Mouse (Mus musculus): Measurements from ENCODE around the gene Pitpnc1. TPM values are rescaled to one million over a fixed set of nuclear protein-coding genes. Genes with fewer than 3 reads are reported as not detected.
"Not testable (repeated sequence)": the region's sequence is repeated elsewhere in the genome, so short reads cannot be mapped to it uniquely, and the experiment has no call there.

Pitpnc1 gene
- 39.4 and 40.5 TPM in 2 replicates for polyA plus RNA-seq (2015; fragmentation: Nextera tagmentation; extraction: Ambion mirVana)

GRCm38 (mm10) chr11:107470521-107471041 lies at the start of gene Pitpnc1:
TSS of gene Pitpnc1 (minus strand) at chr11:107470699.
- no peaks in the 10 kb centered on the region for H3K27me3 ChIP-seq
- no peaks in the 10 kb centered on the region for H3K9me3 ChIP-seq
- peak within 1 kb of the TSS; percentile 94 for H3K9ac ChIP-seq
- peak; percentile 84 for ATAC-seq (ENCODE audit: low FRiP score, low read depth)
- H3K36me3 ChIP-seq = no peaks in the 10 kb centered on the region
- peak within 1 kb of the TSS; percentile 76 for H3K4me2 ChIP-seq (replicated peaks)
- peak within 1 kb of the TSS; percentile 85 for H3K4me3 ChIP-seq
- under 1% methylated on average over 37 of the region's 37 CpGs for WGBS
- H3K27ac ChIP-seq = peak within 1 kb of the TSS; percentile 96
- peaks cover 43% of the 10 kb centered on the region for H3K4me1 ChIP-seq

DNA sequence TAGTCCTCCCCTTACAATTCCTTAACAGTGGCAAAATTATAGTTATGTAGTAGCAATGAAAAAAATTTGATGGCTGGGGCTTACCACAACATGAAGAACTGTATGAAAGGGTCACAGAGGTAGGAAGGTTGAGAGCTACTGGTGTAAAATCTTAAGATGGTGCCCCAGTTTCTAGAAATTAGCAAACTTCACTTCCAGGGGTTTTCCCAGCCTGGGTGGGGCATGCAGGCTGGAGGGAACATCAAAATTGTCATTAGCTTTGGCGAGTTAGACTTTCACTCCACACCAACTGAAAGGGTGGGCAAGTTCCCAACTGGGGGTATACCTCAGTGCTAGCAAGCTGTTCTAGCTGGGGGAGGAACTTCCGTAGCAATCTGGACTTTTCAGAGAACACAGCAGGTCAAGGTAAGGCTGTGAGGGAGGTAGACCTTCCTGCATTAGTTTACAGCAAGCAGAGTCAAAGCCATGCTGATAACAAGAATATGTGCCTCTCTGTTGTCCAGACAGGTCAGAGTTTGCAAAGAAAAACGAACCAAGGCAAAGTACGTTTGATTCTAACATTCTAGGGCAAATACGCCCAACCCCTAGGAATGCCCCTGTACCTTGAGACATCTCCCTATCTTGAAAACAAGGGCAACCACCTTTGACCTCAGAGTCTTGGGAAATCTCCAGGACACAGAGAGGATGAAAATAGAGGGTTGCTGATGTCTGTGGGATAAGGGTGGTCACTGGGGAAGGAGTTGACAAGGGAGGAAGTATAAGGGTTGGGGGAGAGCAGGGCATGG lies 48.3 kb upstream of the Pitpnc1 start:
- Histone ChIP-seq H3K4me1 (no peaks in the 10 kb centered on the region), H3K4me3 (no peak overlapping the region), H3K27me3 (no peaks in the 10 kb centered on the region), H3K9me3 (no peaks in the 10 kb centered on the region), H3K9ac (no peak overlapping the region), H3K4me2 (replicated peaks) (no peak overlapping the region), H3K36me3 (no peaks in the 10 kb centered on the region), H3K27ac (no peak overlapping the region)
- ATAC-seq (ENCODE audit: low FRiP score, low read depth) = no peak
- WGBS = 80% methylated on average over 5 of the region's 5 CpGs

GRCm38 (mm10) chr11:107516387-107516786 lies 45.9 kb upstream of the Pitpnc1 start:
- Histone ChIP-seq H3K4me1 (peaks cover 6% of the 10 kb centered on the region), H3K9me3 (no peaks in the 10 kb centered on the region), H3K4me3 (no peak overlapping the region), H3K4me2 (replicated peaks) (no peak overlapping the region), H3K9ac (no peak overlapping the region), H3K27me3 (no peaks in the 10 kb centered on the region), H3K36me3 (no peaks in the 10 kb centered on the region), H3K27ac (no peak overlapping the region)
- WGBS = 89% methylated on average over 2 of the region's 2 CpGs
- ATAC-seq (ENCODE audit: low FRiP score, low read depth) = no peak

DNA sequence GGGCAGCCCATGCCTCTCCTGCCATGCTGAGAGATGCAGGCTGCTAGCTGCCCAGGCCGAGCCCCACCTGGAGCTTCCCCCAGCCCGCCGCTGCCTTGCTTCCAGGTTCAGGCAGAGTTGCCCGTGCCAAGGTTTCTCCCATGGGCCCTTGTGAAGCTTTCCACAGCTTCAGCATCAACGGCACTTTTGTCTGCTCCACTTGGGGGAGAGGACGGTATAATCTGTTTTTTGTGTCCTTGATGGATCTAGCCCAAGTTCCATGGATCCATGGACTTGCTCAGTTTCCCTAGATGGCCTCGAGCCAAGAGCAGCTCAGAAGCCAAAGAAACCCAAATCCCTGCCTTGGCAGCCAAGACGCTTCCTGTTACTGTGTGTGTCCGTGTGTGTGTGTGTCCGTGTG lies 42.5 kb upstream of the Pitpnc1 start:
- H3K4me2 ChIP-seq (replicated peaks) = no peak overlapping the region
- H3K4me3 ChIP-seq = no peak overlapping the region
- H3K27ac ChIP-seq = no peak overlapping the region
- 62% methylated on average over 10 of the region's 10 CpGs for WGBS
- H3K9me3 ChIP-seq = 0 out of 2 replicates have a peak, but pooled peaks cover 5% of the 10 kb centered on the region
- peaks cover 22% of the 10 kb centered on the region for H3K4me1 ChIP-seq
- H3K36me3 ChIP-seq = no peaks in the 10 kb centered on the region
- peaks cover 5% of the 10 kb centered on the region; the same call in 1 of the 2 replicates for H3K27me3 ChIP-seq
- ATAC-seq (ENCODE audit: low FRiP score, low read depth) = 0 out of 2 replicates have a peak, but pooled peaks have one; percentile 25
- no peak overlapping the region for H3K9ac ChIP-seq

DNA sequence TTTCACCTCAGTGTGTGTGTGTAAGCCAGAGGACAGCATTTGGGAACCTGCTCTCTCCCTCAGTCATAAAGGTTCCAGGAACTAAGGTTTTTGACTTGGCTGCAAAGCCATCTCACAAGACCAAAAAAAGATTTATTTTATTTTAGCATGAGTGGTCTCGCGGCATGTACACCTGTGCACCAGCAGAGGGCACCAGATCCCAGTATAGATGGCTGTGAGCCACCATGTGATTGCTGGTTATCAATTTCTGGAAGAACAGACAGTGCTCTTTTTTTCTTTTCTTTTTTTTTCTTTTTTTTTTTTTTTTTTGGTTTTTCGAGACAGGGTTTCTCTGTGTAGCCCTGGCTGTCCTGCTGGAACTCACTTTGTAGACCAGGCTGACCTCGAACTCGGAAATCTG lies 41.5 kb upstream of the Pitpnc1 start:
- not testable (repeated sequence) for H3K27me3 ChIP-seq; H3K9me3 ChIP-seq; H3K9ac ChIP-seq; H3K27ac ChIP-seq; ATAC-seq (ENCODE audit: low FRiP score, low read depth); H3K4me3 ChIP-seq; H3K36me3 ChIP-seq; H3K4me2 ChIP-seq (replicated peaks)
- 41% methylated on average over 5 of the region's 5 CpGs for WGBS
- peaks cover 22% of the 10 kb centered on the region for H3K4me1 ChIP-seq

DNA sequence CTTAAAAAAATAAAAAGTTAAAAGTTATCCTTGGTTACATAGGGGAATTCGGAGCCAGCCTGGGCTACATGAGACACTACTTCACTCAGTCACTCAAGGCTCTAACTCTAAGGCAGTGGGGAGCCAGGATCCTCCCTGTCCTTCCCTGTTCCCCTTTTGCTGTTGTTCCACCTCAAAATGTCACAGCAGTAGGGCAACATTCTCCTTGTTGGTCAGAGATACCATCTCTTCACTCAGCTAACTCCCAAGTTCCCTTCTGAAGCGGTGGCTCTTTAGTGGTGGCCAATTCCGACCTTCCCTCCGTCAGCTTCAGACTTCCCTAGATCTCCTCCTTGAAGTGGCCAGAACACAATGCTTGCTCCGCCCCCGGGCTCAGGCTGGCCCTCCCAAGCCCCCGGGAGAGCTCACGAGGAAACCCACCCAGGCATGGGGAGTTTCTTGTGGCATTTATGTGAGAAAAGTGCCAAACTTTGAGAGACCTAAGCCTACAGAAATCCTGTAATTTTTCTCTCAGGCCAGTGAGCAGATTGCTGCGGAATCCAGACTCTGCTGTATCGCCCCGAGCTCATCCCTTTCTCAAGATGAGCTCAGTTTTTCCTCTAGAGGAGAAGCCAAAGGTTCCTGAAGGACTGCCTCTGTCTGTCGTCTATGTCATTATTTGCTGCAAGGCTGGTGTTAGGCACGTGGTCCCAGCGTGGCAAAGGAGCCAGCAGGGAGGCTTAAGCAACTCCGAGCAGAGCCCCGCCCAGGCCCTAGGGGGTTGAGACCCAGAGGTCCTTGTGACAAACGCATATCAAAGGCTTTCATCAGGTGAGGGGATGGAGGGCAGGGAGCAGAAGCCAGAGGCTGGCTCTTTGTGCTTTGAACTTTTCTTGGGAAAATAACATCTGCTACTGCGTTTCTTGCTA lies 40.1 kb upstream of the Pitpnc1 start:
- peak overlapping the region; percentile 48 for H3K9ac ChIP-seq
- H3K9me3 ChIP-seq = 0 out of 2 replicates have a peak, but pooled peaks cover 5% of the 10 kb centered on the region
- H3K27me3 ChIP-seq = peaks cover 5% of the 10 kb centered on the region; the same call in 1 of the 2 replicates
- H3K4me1 ChIP-seq = peaks cover 22% of the 10 kb centered on the region
- H3K27ac ChIP-seq = no peak overlapping the region
- peak overlapping the region; percentile 48 for H3K4me2 ChIP-seq (replicated peaks)
- ATAC-seq (ENCODE audit: low FRiP score, low read depth) = no peak
- peak overlapping the region; percentile 2; the same call in 1 of the 2 replicates for H3K4me3 ChIP-seq
- WGBS = 5% methylated on average over 18 of the region's 18 CpGs
- H3K36me3 ChIP-seq = no peaks in the 10 kb centered on the region

GRCm38 (mm10) chr11:107509631-107510338 lies 39.3 kb upstream of the Pitpnc1 start:
- 17% methylated on average over 11 of the region's 11 CpGs for WGBS
- no peak overlapping the region for H3K4me3 ChIP-seq
- no peaks in the 10 kb centered on the region for H3K36me3 ChIP-seq
- H3K4me2 ChIP-seq (replicated peaks) = peak overlapping the region; percentile 25; the same call in 1 of the 2 replicates
- 0 out of 2 replicates have a peak, but pooled peaks cover 5% of the 10 kb centered on the region for H3K9me3 ChIP-seq
- H3K27ac ChIP-seq = no peak overlapping the region
- H3K27me3 ChIP-seq = peaks cover 5% of the 10 kb centered on the region; the same call in 1 of the 2 replicates
- no peak overlapping the region for H3K9ac ChIP-seq
- H3K4me1 ChIP-seq = peaks cover 22% of the 10 kb centered on the region
- no peak for ATAC-seq (ENCODE audit: low FRiP score, low read depth)

GRCm38 (mm10) chr11:107506260-107506659 lies 35.8 kb upstream of the Pitpnc1 start:
- Histone ChIP-seq H3K36me3 (no peaks in the 10 kb centered on the region), H3K4me1 (peaks cover 16% of the 10 kb centered on the region), H3K27me3 (peaks cover 5% of the 10 kb centered on the region; the same call in 1 of the 2 replicates), H3K4me3 (no peak overlapping the region), H3K27ac (no peak overlapping the region), H3K4me2 (replicated peaks) (no peak overlapping the region), H3K9me3 (0 out of 2 replicates have a peak, but pooled peaks cover 5% of the 10 kb centered on the region), H3K9ac (no peak overlapping the region)
- ATAC-seq (ENCODE audit: low FRiP score, low read depth) = no peak
- WGBS = 79% methylated on average over 1 of the region's 1 CpGs

DNA sequence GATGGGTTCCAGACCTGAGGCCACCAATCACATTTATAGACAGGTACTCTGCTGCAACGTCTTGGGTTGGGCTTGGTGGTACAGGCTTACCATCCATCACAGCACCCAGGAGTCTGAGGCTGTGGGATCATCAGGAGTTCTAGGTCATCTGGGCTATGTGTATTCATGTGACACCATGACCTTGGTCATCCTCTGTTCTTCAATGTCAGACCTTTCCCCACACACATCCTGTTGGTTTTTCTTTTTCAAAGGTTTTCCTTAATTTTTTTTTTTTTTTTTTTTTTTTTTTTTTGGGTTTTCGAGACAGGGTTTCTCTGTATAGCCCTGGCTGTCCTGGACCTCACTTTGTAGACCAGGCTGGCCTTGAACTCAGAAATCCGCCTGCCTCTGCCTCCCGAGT lies 33.9 kb upstream of the Pitpnc1 start:
- H3K36me3 ChIP-seq; H3K9ac ChIP-seq; H3K9me3 ChIP-seq; H3K27ac ChIP-seq; H3K4me1 ChIP-seq; ATAC-seq (ENCODE audit: low FRiP score, low read depth); H3K4me2 ChIP-seq (replicated peaks); H3K4me3 ChIP-seq; H3K27me3 ChIP-seq: not testable (repeated sequence)
- WGBS = 93% methylated on average over 3 of the region's 4 CpGs

GRCm38 (mm10) chr11:107502801-107503200 lies 32.3 kb upstream of the Pitpnc1 start:
- Histone ChIP-seq H3K4me1 (no peaks in the 10 kb centered on the region), H3K9me3 (no peaks in the 10 kb centered on the region), H3K4me2 (replicated peaks) (no peak overlapping the region), H3K27ac (no peak overlapping the region), H3K4me3 (no peak overlapping the region), H3K27me3 (no peaks in the 10 kb centered on the region), H3K36me3 (peaks cover 23% of the 10 kb centered on the region), H3K9ac (no peak overlapping the region)
- ATAC-seq (ENCODE audit: low FRiP score, low read depth) = no peak
- 85% methylated on average over 8 of the region's 8 CpGs for WGBS

- no peak for ATAC-seq (ENCODE audit: low FRiP score, low read depth)
- 97% methylated on average over 3 of the region's 3 CpGs for WGBS
These were observed 13.8 kb upstream of the Pitpnc1 start for GRCm38 (mm10) chr11:107484341-107484740.

More at GRCm38 (mm10) chr11:107484341-107484740, 13.8 kb upstream of the Pitpnc1 start:
- peaks cover 18% of the 10 kb centered on the region for H3K4me1 ChIP-seq
- no peaks in the 10 kb centered on the region for H3K9me3 ChIP-seq
- H3K4me3 ChIP-seq = no peak overlapping the region
- H3K4me2 ChIP-seq (replicated peaks) = no peak overlapping the region
- H3K27me3 ChIP-seq = no peaks in the 10 kb centered on the region
- H3K27ac ChIP-seq = no peak overlapping the region
- peaks cover 49% of the 10 kb centered on the region for H3K36me3 ChIP-seq
- H3K9ac ChIP-seq = no peak overlapping the region

All from limb, embryonic 13.5 days (tissue).